Mouse (Mus musculus): ENCODE data around the gene Swt1. TPM values are rescaled to one million over a fixed set of nuclear protein-coding genes. Genes with fewer than 3 reads are reported as not detected.
"Not testable (repeated sequence)": the region's sequence is repeated elsewhere in the genome, so short reads cannot be mapped to it uniquely, and the experiment has no call there.

Swt1 gene
- polyA plus RNA-seq, 1 experiment, result 8.9 TPM

DNA sequence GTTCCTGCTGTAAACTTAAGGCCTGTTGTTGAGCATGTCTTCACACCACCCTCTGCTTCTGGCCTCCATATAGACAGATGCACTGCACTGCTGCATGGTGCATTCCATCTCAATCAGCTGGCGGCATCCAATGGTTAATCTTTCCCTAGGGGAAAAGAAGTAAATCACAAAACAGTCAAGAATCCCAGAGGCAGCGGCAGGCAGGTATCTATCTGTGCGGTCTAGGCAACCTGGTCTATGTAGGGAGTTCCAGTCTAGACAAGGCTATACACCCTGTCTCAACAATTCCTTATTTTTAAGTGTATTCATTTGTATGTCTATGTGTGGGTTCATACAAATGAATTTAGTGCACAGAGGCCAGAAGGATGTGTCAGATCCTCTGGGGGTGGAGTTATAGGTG lies 59.8 kb downstream of the Swt1 start:
- TF ChIP-seq CTCF (conservative IDR thresholded peaks at IDR 0.05; ENCODE audit: insufficient read depth, insufficient read length, low read depth, low read length), result no peak
- TF ChIP-seq POLR2A (IDR thresholded peaks at IDR 0.05; ENCODE audit: low read depth, low read length), result no peak
- WGBS, result 59% methylated on average over 3 of the region's 3 CpGs
- Histone ChIP-seq H3K36me3 (ENCODE audit: control insufficient read depth, insufficient read depth, low read length) (peaks cover 28% of the 10 kb centered on the region), H3K4me3 (ENCODE audit: insufficient read depth, low read depth, low read length) (no peak overlapping the region), H3K27ac (ENCODE audit: insufficient read depth, low read depth, low read length) (no peak overlapping the region), H3K4me1 (ENCODE audit: control insufficient read depth, insufficient read depth, low read length) (peaks cover 11% of the 10 kb centered on the region; the same call in 1 of the 2 replicates), H3K27me3 (replicated peaks; ENCODE audit: control insufficient read depth, insufficient read depth, low read length) (no peaks in the 10 kb centered on the region)
- DNase-seq, result no peak

DNA sequence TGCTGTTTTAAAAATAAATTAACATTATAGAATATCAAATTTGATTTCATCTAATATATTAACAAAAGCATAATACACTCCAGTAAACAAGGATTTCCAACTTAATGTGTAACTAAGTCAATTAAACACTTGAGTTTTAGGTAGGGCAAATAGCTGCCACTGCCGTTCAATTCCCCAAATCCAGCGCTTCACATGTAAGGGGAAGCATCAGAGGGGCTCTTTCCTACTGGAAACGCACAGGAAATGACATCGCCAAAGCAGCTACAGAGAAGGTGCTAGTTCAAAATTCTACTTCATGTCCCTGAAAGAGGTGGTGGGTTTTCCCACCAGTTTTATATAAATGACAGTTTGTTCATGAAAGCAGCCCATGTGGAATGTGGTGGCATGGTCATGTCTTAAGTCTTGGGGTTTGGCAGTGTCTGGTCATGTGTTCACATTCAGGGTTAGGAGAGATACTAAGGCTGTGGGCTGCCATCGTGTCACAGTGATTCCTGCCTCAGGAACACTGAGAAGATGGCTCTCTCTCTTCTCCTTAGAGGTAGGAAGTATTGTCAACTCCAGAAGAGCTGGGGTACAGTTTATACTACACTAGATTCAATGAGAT lies 60.4 kb downstream of the Swt1 start:
- 76% methylated on average over 5 of the region's 5 CpGs for WGBS
- no peak for DNase-seq
- H3K4me3 ChIP-seq (ENCODE audit: insufficient read depth, low read depth, low read length), result no peak overlapping the region
- H3K36me3 ChIP-seq (ENCODE audit: control insufficient read depth, insufficient read depth, low read length), result peaks cover 33% of the 10 kb centered on the region
- H3K27ac ChIP-seq (ENCODE audit: insufficient read depth, low read depth, low read length), result no peak overlapping the region
- TF ChIP-seq CTCF (conservative IDR thresholded peaks at IDR 0.05; ENCODE audit: insufficient read depth, insufficient read length, low read depth, low read length), result no peak
- no peak for TF ChIP-seq POLR2A (IDR thresholded peaks at IDR 0.05; ENCODE audit: low read depth, low read length)
- peaks cover 11% of the 10 kb centered on the region; the same call in 1 of the 2 replicates for H3K4me1 ChIP-seq (ENCODE audit: control insufficient read depth, insufficient read depth, low read length)
- H3K27me3 ChIP-seq (replicated peaks; ENCODE audit: control insufficient read depth, insufficient read depth, low read length), result no peaks in the 10 kb centered on the region

DNA sequence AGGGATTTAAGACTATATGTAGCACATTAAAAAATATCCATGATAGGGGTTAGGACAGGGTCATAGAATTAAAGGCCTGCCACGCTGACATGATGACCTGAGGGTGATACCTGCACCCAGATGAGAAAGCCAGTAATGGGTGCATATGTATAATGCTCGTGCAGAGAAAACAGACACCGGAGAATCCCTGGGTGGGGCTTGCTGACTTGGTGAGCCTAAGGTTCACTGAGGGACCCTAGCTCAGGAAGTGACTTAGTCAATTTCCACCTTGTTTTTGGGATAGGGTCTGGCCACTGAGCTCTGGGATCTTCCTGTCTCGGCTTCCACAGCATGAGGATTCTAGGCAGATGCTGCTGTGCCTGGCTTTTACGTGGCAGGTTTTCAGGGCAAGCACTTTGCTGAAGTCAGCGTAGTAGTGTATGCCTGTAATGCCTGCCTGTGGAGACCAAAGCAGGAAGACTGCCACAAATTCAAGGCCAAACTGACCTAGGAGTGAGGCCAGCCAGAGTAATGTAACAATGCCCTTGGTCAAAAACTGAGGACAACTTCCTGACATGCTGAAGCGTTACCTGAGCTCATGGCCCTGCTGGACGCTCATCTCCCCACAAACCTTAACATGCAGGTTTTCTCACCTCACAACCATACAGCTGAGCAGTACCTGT lies 61.2 kb downstream of the Swt1 start:
- H3K27ac ChIP-seq (ENCODE audit: insufficient read depth, low read depth, low read length), result 0 out of 2 replicates have a peak overlapping the region, but pooled peaks have one; percentile 31
- H3K4me3 ChIP-seq (ENCODE audit: insufficient read depth, low read depth, low read length), result no peak overlapping the region
- peaks cover 11% of the 10 kb centered on the region; the same call in 1 of the 2 replicates for H3K4me1 ChIP-seq (ENCODE audit: control insufficient read depth, insufficient read depth, low read length)
- DNase-seq, result peak; percentile 42
- no peak for TF ChIP-seq CTCF (conservative IDR thresholded peaks at IDR 0.05; ENCODE audit: insufficient read depth, insufficient read length, low read depth, low read length)
- no peak for TF ChIP-seq POLR2A (IDR thresholded peaks at IDR 0.05; ENCODE audit: low read depth, low read length)
- H3K27me3 ChIP-seq (replicated peaks; ENCODE audit: control insufficient read depth, insufficient read depth, low read length), result no peaks in the 10 kb centered on the region
- WGBS, result 63% methylated on average over 8 of the region's 8 CpGs
- peaks cover 34% of the 10 kb centered on the region for H3K36me3 ChIP-seq (ENCODE audit: control insufficient read depth, insufficient read depth, low read length)

DNA sequence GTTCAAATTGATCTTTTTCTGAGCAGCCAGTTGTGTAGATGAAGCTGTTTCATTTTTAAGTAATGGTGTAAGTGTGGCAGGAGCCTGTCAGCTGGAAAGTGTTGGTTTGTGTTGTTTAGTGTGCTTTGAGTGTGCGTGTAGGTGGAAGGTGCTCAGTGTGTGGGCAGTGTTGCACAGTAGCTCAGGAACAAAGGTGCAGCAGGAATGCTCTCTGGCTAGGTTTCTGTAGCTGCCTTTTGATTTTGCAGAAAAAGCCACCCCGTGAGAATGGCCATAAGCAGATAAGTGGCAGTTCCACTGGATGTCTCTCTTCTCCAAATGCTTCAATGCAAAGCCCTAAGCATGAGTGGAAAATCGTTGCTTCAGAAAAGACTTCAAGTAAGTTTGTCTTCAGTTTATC lies 68.9 kb downstream of the Swt1 start:
- TF ChIP-seq POLR2A (IDR thresholded peaks at IDR 0.05; ENCODE audit: low read depth, low read length), result no peak
- DNase-seq, result no peak
- no peak overlapping the region for H3K4me3 ChIP-seq (ENCODE audit: insufficient read depth, low read depth, low read length)
- no peak overlapping the region for H3K27ac ChIP-seq (ENCODE audit: insufficient read depth, low read depth, low read length)
- H3K4me1 ChIP-seq (ENCODE audit: control insufficient read depth, insufficient read depth, low read length), result peaks cover 6% of the 10 kb centered on the region; the same call in 1 of the 2 replicates
- H3K36me3 ChIP-seq (ENCODE audit: control insufficient read depth, insufficient read depth, low read length), result peaks cover 61% of the 10 kb centered on the region
- H3K27me3 ChIP-seq (replicated peaks; ENCODE audit: control insufficient read depth, insufficient read depth, low read length), result no peaks in the 10 kb centered on the region
- 76% methylated on average over 3 of the region's 3 CpGs for WGBS

DNA sequence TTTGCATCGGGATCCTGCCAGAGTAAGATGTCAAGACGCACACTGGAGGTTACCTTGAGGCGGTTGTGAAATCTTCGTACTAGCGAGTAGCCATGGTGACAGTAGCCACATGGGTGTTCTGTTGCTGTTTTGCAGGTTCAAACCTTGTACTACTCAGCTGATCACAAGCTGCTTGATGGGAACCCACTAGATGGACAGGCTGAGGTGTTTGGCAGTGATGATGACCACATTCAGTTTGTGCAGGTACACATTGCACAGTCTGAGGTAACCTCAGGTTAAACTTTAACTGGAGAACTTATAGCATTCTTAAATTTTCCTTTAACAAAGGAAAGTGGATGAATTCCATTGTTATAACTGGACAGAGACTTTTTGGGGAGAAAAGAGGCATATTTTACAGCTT lies 72.3 kb downstream of the Swt1 start:
- WGBS, result 73% methylated on average over 5 of the region's 5 CpGs
- no peak overlapping the region for H3K27ac ChIP-seq (ENCODE audit: insufficient read depth, low read depth, low read length)
- H3K4me1 ChIP-seq (ENCODE audit: control insufficient read depth, insufficient read depth, low read length), result peaks cover 8% of the 10 kb centered on the region; the same call in 1 of the 2 replicates
- no peak for TF ChIP-seq POLR2A (IDR thresholded peaks at IDR 0.05; ENCODE audit: low read depth, low read length)
- no peak for TF ChIP-seq CTCF (conservative IDR thresholded peaks at IDR 0.05; ENCODE audit: insufficient read depth, insufficient read length, low read depth, low read length)
- no peak overlapping the region for H3K4me3 ChIP-seq (ENCODE audit: insufficient read depth, low read depth, low read length)
- H3K36me3 ChIP-seq (ENCODE audit: control insufficient read depth, insufficient read depth, low read length), result peaks cover 66% of the 10 kb centered on the region
- DNase-seq, result no peak
- no peaks in the 10 kb centered on the region for H3K27me3 ChIP-seq (replicated peaks; ENCODE audit: control insufficient read depth, insufficient read depth, low read length)

DNA sequence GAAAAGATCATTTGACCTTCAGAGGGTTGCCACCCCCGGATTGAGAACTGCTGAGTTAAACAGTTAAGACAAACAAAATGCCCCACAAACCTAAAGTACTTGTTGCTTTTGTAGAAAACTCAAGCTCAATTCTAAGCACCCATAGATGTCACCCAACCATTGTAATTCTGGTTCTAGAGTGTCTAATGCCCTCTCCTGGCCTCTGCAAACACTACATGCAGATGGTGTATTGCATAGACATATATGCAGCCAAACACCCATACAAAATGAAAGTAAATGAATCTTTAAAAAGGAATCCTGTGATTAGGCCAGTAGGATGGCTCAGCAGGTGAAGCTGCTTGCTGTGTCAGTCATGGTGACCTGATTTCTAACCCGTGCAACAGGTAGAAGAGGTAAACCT lies 75.3 kb downstream of the Swt1 start:
- Histone ChIP-seq H3K4me3 (ENCODE audit: insufficient read depth, low read depth, low read length) (no peak overlapping the region), H3K27me3 (replicated peaks; ENCODE audit: control insufficient read depth, insufficient read depth, low read length) (no peaks in the 10 kb centered on the region), H3K36me3 (ENCODE audit: control insufficient read depth, insufficient read depth, low read length) (peaks cover 51% of the 10 kb centered on the region), H3K4me1 (ENCODE audit: control insufficient read depth, insufficient read depth, low read length) (peaks cover 23% of the 10 kb centered on the region; the same call in 1 of the 2 replicates), H3K27ac (ENCODE audit: insufficient read depth, low read depth, low read length) (no peak overlapping the region)
- no peak for TF ChIP-seq CTCF (conservative IDR thresholded peaks at IDR 0.05; ENCODE audit: insufficient read depth, insufficient read length, low read depth, low read length)
- TF ChIP-seq POLR2A (IDR thresholded peaks at IDR 0.05; ENCODE audit: low read depth, low read length), result no peak
- 51% methylated on average over 2 of the region's 2 CpGs for WGBS
- no peak for DNase-seq

DNA sequence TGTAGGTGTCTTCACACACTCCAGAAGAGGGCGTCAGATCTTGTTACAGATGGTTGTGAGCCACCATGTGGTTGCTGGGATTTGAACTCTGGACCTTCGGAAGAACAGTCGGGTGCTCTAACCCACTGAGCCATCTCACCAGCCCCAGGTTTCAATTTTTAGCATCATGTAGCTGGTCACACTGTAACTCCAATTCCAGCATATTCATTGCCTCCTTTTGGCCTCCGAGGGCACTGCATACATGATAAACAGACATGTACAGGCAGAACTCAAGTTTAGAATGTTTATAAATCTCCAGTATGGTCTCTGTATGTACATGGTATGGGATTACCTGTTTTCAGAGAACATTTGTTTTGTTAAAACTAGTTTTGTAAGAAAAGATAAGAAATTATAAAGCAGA lies 80.0 kb downstream of the Swt1 start:
- peak overlapping the region; percentile 23 for H3K4me3 ChIP-seq (ENCODE audit: insufficient read depth, low read depth, low read length)

More for the DNA sequence above, 80.0 kb downstream of the Swt1 start:
- not testable (repeated sequence) for DNase-seq; H3K27me3 ChIP-seq (replicated peaks; ENCODE audit: control insufficient read depth, insufficient read depth, low read length)
- Histone ChIP-seq H3K4me1 (ENCODE audit: control insufficient read depth, insufficient read depth, low read length) (peaks cover 22% of the 10 kb centered on the region; the same call in 1 of the 2 replicates), H3K27ac (ENCODE audit: insufficient read depth, low read depth, low read length) (peak overlapping the region; percentile 41; the same call in 1 of the 2 replicates), H3K36me3 (ENCODE audit: control insufficient read depth, insufficient read depth, low read length) (peaks cover 27% of the 10 kb centered on the region)
- TF ChIP-seq CTCF (conservative IDR thresholded peaks at IDR 0.05; ENCODE audit: insufficient read depth, insufficient read length, low read depth, low read length), result 0 out of 2 replicates have a peak, but pooled peaks have one; percentile 11
- 32% methylated on average over 4 of the region's 4 CpGs for WGBS
